Mouse (Mus musculus) brain, embryonic 14.5 days (tissue): Measurements from ENCODE around the gene Cfl1.

ENCODE experiments used
- CTCF ChIP-seq: fragments of 200-500 bp; IDR thresholded peaks from 2 replicates; pipeline ENCODE4 v1.5.1; 2012; ENCODE audit warnings: inconsistent platforms, mild to moderate bottlenecking, moderate library complexity, borderline replicate concordance; ENCODE audit not compliant: insufficient read depth, insufficient read length; ENCODE audit errors: extremely low read depth
- POLR2A ChIP-seq: fragments of 200-500 bp; IDR thresholded peaks from 2 replicates; pipeline ENCODE4 v1.6.1; 2012; ENCODE audit warnings: mild to moderate bottlenecking, inconsistent platforms, borderline replicate concordance; ENCODE audit not compliant: poor library complexity, insufficient read depth, insufficient read length, severe bottlenecking; ENCODE audit errors: extremely low read depth

DNA sequence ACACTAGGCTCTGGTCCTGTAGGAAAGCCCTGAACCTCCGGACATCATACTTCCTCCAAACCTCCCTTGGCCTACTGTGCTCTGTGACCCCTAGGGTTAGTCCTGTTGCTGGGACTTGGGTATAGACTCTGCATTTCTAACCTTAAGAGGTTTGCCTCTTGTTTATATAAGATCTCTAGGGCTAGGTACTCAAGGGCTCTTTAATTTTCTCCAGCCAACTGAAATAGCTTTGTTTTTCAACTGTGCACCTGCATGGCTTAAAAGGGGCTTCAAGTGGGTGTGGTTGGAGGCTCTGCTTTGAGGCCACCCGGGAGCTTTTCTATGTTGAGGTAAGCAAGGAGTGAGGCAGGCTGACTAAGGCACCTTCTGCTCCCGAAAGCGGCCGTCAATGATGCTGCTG, 5.8 kb upstream of the Cfl1 start:
- no peak for TF ChIP-seq CTCF
- no peak for TF ChIP-seq POLR2A
